Mouse (Mus musculus) neural tube, embryonic 12.5 days (tissue): Measurements from ENCODE around the gene Cdx4. TPM values are rescaled to one million over a fixed set of nuclear protein-coding genes. Genes with fewer than 3 reads are reported as not detected.

Experiments used
- ATAC-seq: fragments of 200-750 bp; cut with Nextera tagmentation; 2 replicates; pipeline ENCODE4 v1.8.0; 2017; ENCODE audit warnings: low read depth, mild to moderate bottlenecking, moderate TSS enrichment, moderate library complexity; ENCODE audit not compliant: low FRiP score
- H3K27ac ChIP-seq: fragments of 300-500 bp; sonication (generic); 2 replicates; pipeline ENCODE4 v1.5.1; 2016
- H3K27me3 ChIP-seq: fragments of 300-500 bp; sonication (generic); replicated peaks from 2 replicates; pipeline ENCODE4 v1.6.1; 2016; ENCODE audit warnings: mild to moderate bottlenecking
- H3K36me3 ChIP-seq: fragments of 300-500 bp; sonication (generic); 2 replicates; pipeline ENCODE4 v1.6.1; 2016; ENCODE audit warnings: mild to moderate bottlenecking
- H3K4me1 ChIP-seq: fragments of 300-500 bp; sonication (generic); 2 replicates; pipeline ENCODE4 v1.6.1; 2016
- H3K4me2 ChIP-seq: fragments of 300-500 bp; sonication (generic); replicated peaks from 2 replicates; pipeline ENCODE4 v1.6.1; 2016; ENCODE audit warnings: mild to moderate bottlenecking
- H3K4me3 ChIP-seq: fragments of 300-500 bp; sonication (generic); 2 replicates; pipeline ENCODE4 v1.5.1; 2016
- H3K9ac ChIP-seq: fragments of 300-500 bp; sonication (generic); 2 replicates; pipeline ENCODE4 v1.6.1; 2016; ENCODE audit warnings: mild to moderate bottlenecking
- H3K9me3 ChIP-seq: fragments of 300-500 bp; sonication (generic); 2 replicates; pipeline ENCODE4 v1.6.1; 2016; ENCODE audit warnings: mild to moderate bottlenecking
- WGBS: fragments of 180-500 bp; shearing (Covaris S2); methylation state at CpG from one replicate; pipeline ENCODE4 v1.1.7; 2016; 5-methylcytosine and 5-hydroxymethylcytosine counted together
- polyA plus RNA-seq: library from polyadenylated mRNA; unstranded; fragments of >200 nt; fragmentation: Nextera tagmentation; extraction: Ambion mirVana; gene quantifications from 2 replicates; pipeline ENCODE4 v1.2.1, GENCODE M21; 2016

Gene Cdx4
- polyA plus RNA-seq, result not detected in 2 replicates

GRCm38 (mm10) chrX:103321146-103321545 lies at the start of gene Cdx4:
TSS of gene Cdx4 (plus strand) at chrX:103321398.
- ATAC-seq, result no peak
- Histone ChIP-seq H3K27ac (no peak within 1 kb of the TSS), H3K9me3 (no peaks in the 10 kb centered on the region), H3K4me3 (peak within 1 kb of the TSS; percentile 13; the same call in 1 of the 2 replicates), H3K4me2 (peak within 1 kb of the TSS; percentile 43), H3K9ac (no peak within 1 kb of the TSS), H3K27me3 (peaks cover 42% of the 10 kb centered on the region), H3K36me3 (no peaks in the 10 kb centered on the region), H3K4me1 (no peaks in the 10 kb centered on the region)
- 20% methylated on average over 13 of the region's 13 CpGs for WGBS

GRCm38 (mm10) chrX:103274325-103274724 lies 46.9 kb upstream of the Cdx4 start:
- H3K9me3 ChIP-seq, result no peaks in the 10 kb centered on the region
- no peak for ATAC-seq
- no peak overlapping the region for H3K27ac ChIP-seq
- H3K4me2 ChIP-seq, result no peak overlapping the region
- H3K27me3 ChIP-seq, result no peaks in the 10 kb centered on the region
- H3K4me3 ChIP-seq, result no peak overlapping the region
- WGBS, result 83% methylated on average over 4 of the region's 5 CpGs
- H3K9ac ChIP-seq, result no peak overlapping the region
- H3K4me1 ChIP-seq, result no peaks in the 10 kb centered on the region
- H3K36me3 ChIP-seq, result no peaks in the 10 kb centered on the region

GRCm38 (mm10) chrX:103286899-103287722 lies 34.1 kb upstream of the Cdx4 start:
- ATAC-seq, result no peak
- Histone ChIP-seq H3K9ac (no peak overlapping the region), H3K4me2 (no peak overlapping the region), H3K27me3 (peaks cover 11% of the 10 kb centered on the region; the same call in 1 of the 2 replicates), H3K27ac (no peak overlapping the region), H3K36me3 (no peaks in the 10 kb centered on the region), H3K4me3 (no peak overlapping the region), H3K4me1 (no peaks in the 10 kb centered on the region), H3K9me3 (no peaks in the 10 kb centered on the region)
- 29% methylated on average over 4 of the region's 4 CpGs for WGBS

- peaks cover 11% of the 10 kb centered on the region; the same call in 1 of the 2 replicates for H3K27me3 ChIP-seq
- H3K4me1 ChIP-seq, result no peaks in the 10 kb centered on the region
- H3K27ac ChIP-seq, result no peak overlapping the region
- no peaks in the 10 kb centered on the region for H3K36me3 ChIP-seq
- peak overlapping the region; percentile 51; the same call in 1 of the 2 replicates for H3K4me2 ChIP-seq
- H3K9ac ChIP-seq, result no peak overlapping the region
- no peak; the same call in 1 of the 2 replicates for ATAC-seq
- no peak overlapping the region for H3K4me3 ChIP-seq
- WGBS, result 24% methylated on average over 10 of the region's 10 CpGs
- no peaks in the 10 kb centered on the region for H3K9me3 ChIP-seq
Measured at GRCm38 (mm10) chrX:103287846-103288377, 33.3 kb upstream of the Cdx4 start.

GRCm38 (mm10) chrX:103288485-103289330 lies 32.5 kb upstream of the Cdx4 start:
- H3K9me3 ChIP-seq, result no peaks in the 10 kb centered on the region
- H3K27ac ChIP-seq, result no peak overlapping the region
- peak overlapping the region; percentile 51 for H3K4me2 ChIP-seq
- H3K4me3 ChIP-seq, result 0 out of 2 replicates have a peak overlapping the region, but pooled peaks have one; percentile 9
- 17% methylated on average over 25 of the region's 25 CpGs for WGBS
- peak; percentile 88 for ATAC-seq
- no peak overlapping the region for H3K9ac ChIP-seq
- H3K27me3 ChIP-seq, result peaks cover 11% of the 10 kb centered on the region; the same call in 1 of the 2 replicates
- no peaks in the 10 kb centered on the region for H3K4me1 ChIP-seq
- no peaks in the 10 kb centered on the region for H3K36me3 ChIP-seq

GRCm38 (mm10) chrX:103298937-103299336 lies 22.3 kb upstream of the Cdx4 start:
- Histone ChIP-seq H3K27me3 (no peaks in the 10 kb centered on the region; the same call in 1 of the 2 replicates), H3K4me3 (no peak overlapping the region), H3K4me1 (no peaks in the 10 kb centered on the region), H3K9me3 (no peaks in the 10 kb centered on the region), H3K27ac (no peak overlapping the region), H3K9ac (no peak overlapping the region), H3K36me3 (no peaks in the 10 kb centered on the region), H3K4me2 (no peak overlapping the region)
- 74% methylated on average over 4 of the region's 4 CpGs for WGBS
- no peak for ATAC-seq

GRCm38 (mm10) chrX:103308262-103308661 lies 12.9 kb upstream of the Cdx4 start:
- no peak overlapping the region for H3K4me3 ChIP-seq
- no peak overlapping the region for H3K9ac ChIP-seq
- H3K27ac ChIP-seq, result no peak overlapping the region
- peaks cover 7% of the 10 kb centered on the region; the same call in 1 of the 2 replicates for H3K27me3 ChIP-seq
- 89% methylated on average over 1 of the region's 1 CpGs for WGBS
- no peaks in the 10 kb centered on the region for H3K4me1 ChIP-seq
- H3K9me3 ChIP-seq, result no peaks in the 10 kb centered on the region
- H3K36me3 ChIP-seq, result no peaks in the 10 kb centered on the region
- no peak overlapping the region for H3K4me2 ChIP-seq
- ATAC-seq, result no peak

GRCm38 (mm10) chrX:103311723-103312122 lies 9.5 kb upstream of the Cdx4 start:
- Histone ChIP-seq H3K4me1 (no peaks in the 10 kb centered on the region), H3K4me2 (no peak overlapping the region), H3K27ac (no peak overlapping the region), H3K4me3 (no peak overlapping the region), H3K36me3 (no peaks in the 10 kb centered on the region), H3K9ac (no peak overlapping the region), H3K9me3 (no peaks in the 10 kb centered on the region), H3K27me3 (peaks cover 7% of the 10 kb centered on the region; the same call in 1 of the 2 replicates)
- WGBS, result 79% methylated on average over 3 of the region's 3 CpGs
- no peak for ATAC-seq

GRCm38 (mm10) chrX:103314146-103314545 lies 7.1 kb upstream of the Cdx4 start:
- no peak overlapping the region for H3K27ac ChIP-seq
- no peak overlapping the region for H3K9ac ChIP-seq
- H3K36me3 ChIP-seq, result no peaks in the 10 kb centered on the region
- peaks cover 11% of the 10 kb centered on the region; the same call in 1 of the 2 replicates for H3K27me3 ChIP-seq
- no peaks in the 10 kb centered on the region for H3K4me1 ChIP-seq
- WGBS, result 93% methylated on average over 6 of the region's 6 CpGs
- no peaks in the 10 kb centered on the region for H3K9me3 ChIP-seq
- no peak overlapping the region for H3K4me3 ChIP-seq
- no peak overlapping the region for H3K4me2 ChIP-seq
- no peak for ATAC-seq

- no peak for ATAC-seq
- WGBS, result 31% methylated on average over 3 of the region's 3 CpGs
- Histone ChIP-seq H3K4me1 (no peaks in the 10 kb centered on the region), H3K27me3 (peaks cover 33% of the 10 kb centered on the region), H3K4me2 (no peak overlapping the region), H3K9ac (no peak overlapping the region), H3K36me3 (no peaks in the 10 kb centered on the region), H3K27ac (no peak overlapping the region), H3K9me3 (no peaks in the 10 kb centered on the region), H3K4me3 (no peak overlapping the region)
Measured at GRCm38 (mm10) chrX:103325900-103326299, 4.7 kb downstream of the Cdx4 start.

GRCm38 (mm10) chrX:103329386-103329785 lies 8.2 kb downstream of the Cdx4 start:
- Histone ChIP-seq H3K4me2 (no peak overlapping the region), H3K27me3 (peaks cover 7% of the 10 kb centered on the region; the same call in 1 of the 2 replicates), H3K4me3 (no peak overlapping the region), H3K9me3 (no peaks in the 10 kb centered on the region), H3K4me1 (no peaks in the 10 kb centered on the region), H3K27ac (no peak overlapping the region), H3K36me3 (no peaks in the 10 kb centered on the region), H3K9ac (no peak overlapping the region)
- WGBS, result 81% methylated on average over 8 of the region's 8 CpGs
- ATAC-seq, result no peak
